Mouse (Mus musculus) lung, postnatal 4 days (tissue): Measurements from ENCODE around the gene Nelfa.
"Not testable (repeated sequence)": the region's sequence is repeated elsewhere in the genome, so short reads cannot be mapped to it uniquely, and the experiment has no call there.

Source experiments
- DNase-seq, 2 experiments: peaks; one replicate each; pipeline ENCODE4 v3.0.0; 2021

Nelfa gene

GRCm38 (mm10) chr5:33916616-33917015 lies 19.6 kb downstream of the Nelfa start:
- DNase-seq, result not testable (repeated sequence)

DNA sequence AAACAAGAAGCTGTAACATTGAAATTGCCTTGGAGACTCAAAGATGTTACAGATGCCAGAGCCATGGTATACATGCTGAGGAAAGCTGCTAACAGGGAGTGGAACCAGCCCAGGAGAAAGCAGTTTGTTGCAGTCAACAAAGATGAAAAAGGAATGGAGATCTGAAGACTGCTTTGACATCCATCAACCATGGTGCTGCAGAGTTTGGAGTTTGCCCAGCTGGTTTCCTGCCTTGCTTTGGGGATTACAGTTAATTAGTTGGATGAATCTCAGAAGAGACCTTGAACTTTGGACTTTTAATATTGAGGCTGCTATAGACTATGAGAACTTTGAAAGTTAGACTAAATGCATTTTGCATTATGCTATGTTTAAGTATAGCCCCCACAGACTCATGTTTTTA lies 21.2 kb downstream of the Nelfa start:
- DNase-seq, result not testable (repeated sequence)

DNA sequence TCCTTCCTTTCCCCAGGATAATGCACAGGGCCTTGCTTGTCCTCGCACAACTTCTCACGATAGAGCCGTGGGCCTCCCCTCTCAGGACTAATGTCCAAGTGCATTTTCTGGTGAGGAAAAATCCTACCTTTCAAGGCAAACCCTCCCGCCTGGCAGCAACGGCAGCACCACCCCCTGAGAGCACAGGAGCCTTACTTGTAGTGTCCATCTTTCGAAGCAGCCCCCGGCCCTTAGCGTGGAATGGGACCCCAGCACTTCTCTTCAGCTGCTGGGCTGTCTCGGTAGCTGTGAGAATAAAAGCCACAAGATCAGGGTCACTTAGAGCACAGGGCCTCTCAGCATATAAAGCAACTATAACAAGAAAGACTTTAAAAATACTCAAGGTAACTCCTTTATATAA lies 33.0 kb downstream of the Nelfa start:
- DNase-seq, result no peak

DNA sequence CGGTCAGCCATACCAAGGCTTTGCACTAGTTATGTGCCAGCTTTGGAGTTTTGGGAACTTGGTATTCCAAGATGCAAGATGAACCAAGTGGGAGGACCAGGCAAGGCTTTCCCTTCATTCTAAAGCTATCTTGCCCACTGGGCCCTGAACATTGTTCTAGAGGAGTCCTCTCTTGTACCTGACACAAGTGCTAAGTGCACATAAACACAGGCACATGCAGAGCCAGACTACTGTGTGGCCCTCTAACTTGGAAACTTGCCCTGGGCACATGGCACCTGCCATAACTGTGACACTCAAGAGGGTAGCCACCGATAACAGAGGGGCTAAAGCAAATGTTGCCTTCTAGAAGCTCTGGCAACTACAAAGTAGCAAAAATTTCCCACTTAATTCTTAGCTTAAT lies 33.5 kb downstream of the Nelfa start:
- no peak for DNase-seq

GRCm38 (mm10) chr5:33901278-33901677 lies 34.9 kb downstream of the Nelfa start:
- DNase-seq, result no peak

- DNase-seq, result no peak
Measured at GRCm38 (mm10) chr5:33900701-33901263, 35.4 kb downstream of the Nelfa start.

DNA sequence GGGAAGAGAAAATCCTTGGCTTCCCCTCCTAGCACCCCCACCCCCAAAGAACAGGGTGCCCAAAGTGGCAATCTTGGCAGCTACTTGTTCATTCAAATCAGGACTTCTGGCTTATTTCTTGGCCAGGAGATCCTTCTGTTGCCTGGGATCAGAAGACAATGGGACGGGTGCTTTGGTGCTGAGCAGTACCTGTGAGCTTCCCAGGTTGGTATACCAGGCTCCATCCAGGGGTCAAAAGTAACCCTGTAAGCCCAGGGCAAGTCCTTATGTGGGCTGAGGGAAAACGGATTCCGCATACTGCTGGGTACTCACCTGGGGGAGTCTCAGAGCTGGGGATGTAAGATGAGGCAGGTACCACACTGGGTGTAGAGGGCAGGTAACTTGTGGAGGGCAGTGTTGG lies 36.1 kb downstream of the Nelfa start:
- no peak for DNase-seq

DNA sequence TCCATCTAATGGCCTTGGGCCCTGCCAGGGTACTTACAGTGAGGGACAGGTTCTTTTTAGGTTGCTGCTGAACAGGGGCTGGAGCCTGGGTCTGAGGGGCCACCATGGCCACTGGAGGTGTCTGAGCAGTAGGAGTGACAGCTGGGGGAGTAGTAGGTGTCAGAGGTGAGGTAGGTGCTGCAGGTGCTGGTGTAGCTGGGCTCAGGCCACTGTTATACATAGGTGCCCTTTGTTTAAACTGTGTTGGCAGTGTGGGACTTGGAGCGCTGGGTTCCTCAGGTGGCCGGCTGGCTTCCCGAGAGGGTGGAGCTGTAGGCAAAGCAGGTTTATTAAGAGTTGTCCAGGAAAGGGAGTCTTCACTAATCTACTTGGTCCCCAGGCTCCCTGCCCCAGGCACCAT lies 37.0 kb downstream of the Nelfa start:
- DNase-seq, result no peak

GRCm38 (mm10) chr5:33898671-33899070 lies 37.5 kb downstream of the Nelfa start:
- DNase-seq, result no peak

DNA sequence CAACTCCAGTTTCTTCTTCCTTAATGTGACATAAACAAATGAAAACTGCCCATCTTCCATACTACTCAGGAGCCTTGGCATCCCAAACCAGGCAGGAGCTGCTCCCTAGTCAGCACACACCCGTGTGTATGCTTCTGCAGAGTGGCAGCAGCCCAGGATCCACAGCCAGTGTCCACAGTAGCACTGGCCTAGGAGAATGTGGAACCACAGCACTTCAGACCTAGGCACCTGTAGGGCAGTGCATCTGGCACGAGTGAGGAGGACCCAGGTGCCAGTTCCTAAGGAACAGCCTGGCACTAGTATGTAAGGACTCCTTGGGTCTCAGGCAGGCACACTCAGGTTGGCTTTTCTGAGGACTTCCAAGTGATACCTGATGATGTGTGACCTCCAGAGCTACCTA lies 39.1 kb downstream of the Nelfa start:
- DNase-seq, result no peak

DNA sequence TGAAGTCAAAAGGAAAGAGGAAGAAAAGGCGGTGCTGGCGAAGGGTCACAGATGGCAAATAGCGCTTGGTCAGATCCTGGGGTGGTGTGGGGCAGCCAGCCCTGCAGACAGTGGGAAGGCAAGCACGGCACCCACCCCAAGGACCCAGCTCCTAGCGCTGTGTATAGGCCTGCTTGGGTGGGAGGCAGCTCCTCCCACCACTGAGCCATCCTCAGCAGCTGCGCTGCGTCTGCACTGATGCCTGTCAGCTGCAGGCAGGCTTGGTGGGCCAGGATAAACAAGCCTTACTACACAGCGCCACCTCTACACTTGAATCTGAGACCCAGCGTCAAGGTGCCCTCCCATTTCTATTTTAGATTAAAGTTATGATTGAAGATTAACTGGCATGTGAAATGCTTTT lies 41.1 kb downstream of the Nelfa start:
- DNase-seq, result no peak

DNA sequence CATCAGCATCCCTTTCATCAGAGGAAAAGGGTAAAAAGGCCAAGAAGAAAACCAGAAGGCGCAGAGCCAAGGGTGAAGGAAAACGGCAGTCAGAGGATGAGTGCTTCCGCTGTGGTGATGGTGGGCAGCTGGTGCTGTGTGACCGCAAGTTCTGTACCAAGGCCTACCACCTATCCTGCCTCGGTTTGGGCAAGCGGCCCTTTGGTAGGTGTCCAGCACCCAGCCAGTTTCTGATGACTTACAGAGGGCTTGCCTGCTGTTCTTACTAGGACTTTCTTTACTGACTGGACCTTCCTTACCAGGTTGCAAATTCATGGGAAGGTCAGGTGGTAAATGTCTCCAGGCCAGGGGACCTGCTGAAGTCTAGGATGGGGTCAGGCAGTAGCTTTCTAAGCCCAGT lies 42.8 kb downstream of the Nelfa start:
- DNase-seq, result no peak

GRCm38 (mm10) chr5:33881118-33881517 lies 55.1 kb downstream of the Nelfa start:
- DNase-seq, result no peak

- DNase-seq, result no peak
Measured at GRCm38 (mm10) chr5:33875472-33875871, 60.7 kb downstream of the Nelfa start.

DNA sequence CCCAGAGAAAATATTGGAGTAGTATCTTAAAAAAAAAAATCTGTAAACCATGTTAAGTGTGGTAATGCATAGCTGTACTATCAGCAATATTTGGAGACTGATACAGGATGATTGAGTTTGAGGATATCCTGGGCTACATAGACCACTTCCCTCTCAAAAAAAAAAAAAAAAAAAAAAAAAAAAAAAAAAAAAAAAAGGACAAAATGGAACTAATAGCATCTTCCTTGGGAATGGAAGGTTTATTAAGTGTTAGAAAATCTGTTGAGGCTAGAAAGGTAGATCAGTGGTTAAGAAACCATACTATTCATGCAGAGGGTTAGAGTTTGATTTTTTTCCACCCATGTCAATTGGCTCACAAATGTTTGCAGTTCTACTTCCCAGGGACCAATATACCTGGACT lies 78.5 kb downstream of the Nelfa start:
- DNase-seq, result no peak

GRCm38 (mm10) chr5:33854019-33854418 lies 82.2 kb downstream of the Nelfa start:
- DNase-seq, result no peak

DNA sequence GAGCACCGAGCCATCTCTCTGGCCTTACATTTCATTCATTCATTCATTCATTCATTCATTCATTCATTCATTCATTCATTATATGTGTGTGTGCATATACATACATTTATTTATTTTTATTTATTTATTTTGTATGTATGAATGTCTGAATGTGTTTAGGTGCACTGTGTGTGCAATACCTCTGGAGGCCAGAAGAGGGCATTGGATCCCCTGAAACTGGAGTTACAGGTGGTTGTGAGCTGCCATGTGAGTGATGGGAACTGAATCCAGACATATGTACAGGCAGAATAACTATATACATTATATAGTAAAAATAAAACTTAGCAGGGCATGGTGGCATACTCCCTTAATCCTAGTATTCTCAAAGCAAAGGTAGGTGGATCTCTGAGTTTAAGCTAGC lies 83.1 kb downstream of the Nelfa start:
- no peak for DNase-seq

DNA sequence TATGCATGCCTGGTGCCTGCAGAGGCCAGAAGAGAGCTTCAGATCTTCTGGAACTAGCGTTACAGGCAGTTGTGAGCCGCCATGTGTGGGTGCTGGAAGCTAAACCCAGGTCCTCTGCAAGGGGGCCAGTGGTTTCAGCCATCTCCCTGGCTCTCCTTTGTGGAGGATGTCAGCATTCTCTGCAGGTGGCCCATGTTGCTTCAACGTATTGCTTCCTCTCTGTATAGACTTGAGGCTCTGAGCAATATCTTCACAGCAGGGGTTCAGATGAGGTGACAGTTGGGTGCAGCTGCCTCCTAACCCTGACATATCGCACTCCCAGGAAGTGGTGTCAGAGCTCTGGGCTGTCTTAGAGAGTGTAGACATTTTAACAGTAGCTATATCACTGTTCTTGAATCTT lies 84.7 kb downstream of the Nelfa start:
- DNase-seq, result no peak
